Mouse (Mus musculus) midbrain, postnatal 0 days (tissue): Measurements from ENCODE around the gene 5031439G07Rik. TPM values are rescaled to one million over a fixed set of nuclear protein-coding genes. Genes with fewer than 3 reads are reported as not detected.
"Not testable (repeated sequence)": the region's sequence is repeated elsewhere in the genome, so short reads cannot be mapped to it uniquely, and the experiment has no call there.

Source experiments
- ATAC-seq: fragments of 200-750 bp; cut with Nextera tagmentation; 2 replicates; pipeline ENCODE4 v1.8.0; 2017; ENCODE audit warnings: moderate number of reproducible peaks, mild to moderate bottlenecking, moderate TSS enrichment, moderate library complexity; ENCODE audit not compliant: low FRiP score
- DNase-seq: peaks from one replicate; pipeline ENCODE4 v3.0.0-alpha.2; 2015; ENCODE audit warnings: low spot score
- H3K27ac ChIP-seq: fragments of 300-500 bp; sonication (generic); 2 replicates; pipeline ENCODE4 v1.5.1; 2014; ENCODE audit warnings: low read depth, mild to moderate bottlenecking, low read length, mixed read lengths
- H3K27me3 ChIP-seq: fragments of 300-500 bp; sonication (generic); 2 replicates; pipeline ENCODE4 v1.6.1; 2014; ENCODE audit warnings: low read length, control low read depth, mixed read lengths; ENCODE audit not compliant: insufficient read depth
- H3K36me3 ChIP-seq: fragments of 300-500 bp; sonication (generic); 2 replicates; pipeline ENCODE4 v1.6.1; 2014; ENCODE audit warnings: low read length, control low read depth, mixed read lengths; ENCODE audit not compliant: insufficient read depth
- H3K4me1 ChIP-seq: fragments of 300-500 bp; sonication (generic); 2 replicates; pipeline ENCODE4 v1.6.1; 2014; ENCODE audit warnings: mild to moderate bottlenecking, control low read depth, antibody characterized with exemption, low read length, mixed read lengths; ENCODE audit not compliant: insufficient read depth
- H3K4me2 ChIP-seq: fragments of 300-500 bp; sonication (generic); 2 replicates; pipeline ENCODE4 v1.6.1; 2014; ENCODE audit warnings: low read depth, mild to moderate bottlenecking, low read length, mixed read lengths; ENCODE audit not compliant: poor library complexity, severe bottlenecking
- H3K4me3 ChIP-seq: fragments of 300-500 bp; sonication (generic); 2 replicates; pipeline ENCODE4 v1.5.1; 2014; ENCODE audit warnings: low read depth, mild to moderate bottlenecking, low read length, moderate library complexity
- H3K9ac ChIP-seq: fragments of 300-500 bp; sonication (generic); replicated peaks from 2 replicates; pipeline ENCODE4 v1.6.1; 2014; ENCODE audit warnings: mild to moderate bottlenecking, low read length, moderate library complexity, mixed read lengths; ENCODE audit not compliant: poor library complexity, severe bottlenecking
- H3K9me3 ChIP-seq: fragments of 300-500 bp; sonication (generic); 2 replicates; pipeline ENCODE4 v1.6.1; 2016; ENCODE audit warnings: low read length, control low read depth
- CTCF ChIP-seq: IDR thresholded peaks from 2 replicates; pipeline ENCODE4 v1.5.1; 2016; ENCODE audit warnings: antibody characterized with exemption, mild to moderate bottlenecking
- WGBS: fragments of 180-500 bp; shearing (Covaris S2); extraction: QIAGEN DNeasy Blood & Tissue Kit; methylation state at CpG from one replicate; pipeline ENCODE4 v1.1.7; 2014; 5-methylcytosine and 5-hydroxymethylcytosine counted together
- polyA plus RNA-seq: library from polyadenylated mRNA; unstranded; fragments of >200 nt; fragmentation: Nextera tagmentation; extraction: Ambion mirVana; gene quantifications from 2 replicates; pipeline ENCODE4 v1.2.1, GENCODE M21; 2015
- total RNA-seq: library from RNA; depleted of rRNA; stranded (reverse); fragments of >200 nt; gene quantifications from 2 replicates; pipeline ENCODE4 v1.2.3, GENCODE M21; 2014; rRNA removed

5031439G07Rik gene
- total RNA-seq = 127 and 131 TPM in 2 replicates
- 22.2 and 23.4 TPM in 2 replicates for polyA plus RNA-seq

GRCm38 (mm10) chr15:84987874-84988825, at the start of gene 5031439G07Rik:
TSS of gene 5031439G07Rik (minus strand) at chr15:84988551.
- H3K4me1 ChIP-seq = peaks cover 15% of the 10 kb centered on the region
- DNase-seq (peak; percentile 96), ATAC-seq (peak; percentile 90)
- H3K9me3 ChIP-seq = no peaks in the 10 kb centered on the region
- peak within 1 kb of the TSS; percentile 89 for H3K4me3 ChIP-seq
- H3K9ac ChIP-seq = peak within 1 kb of the TSS; percentile 97
- H3K4me2 ChIP-seq = peak within 1 kb of the TSS; percentile 80
- no peaks in the 10 kb centered on the region for H3K36me3 ChIP-seq
- H3K27ac ChIP-seq = peak within 1 kb of the TSS; percentile 89
- no peak for TF ChIP-seq CTCF
- H3K27me3 ChIP-seq = no peaks in the 10 kb centered on the region
- WGBS = 2% methylated on average over 33 of the region's 59 CpGs

GRCm38 (mm10) chr15:85037343-85037690, 49.0 kb upstream of the 5031439G07Rik start:
- Histone ChIP-seq H3K36me3 (no peaks in the 10 kb centered on the region), H3K9me3 (no peaks in the 10 kb centered on the region), H3K27ac (peak overlapping the region; percentile 55), H3K27me3 (no peaks in the 10 kb centered on the region), H3K9ac (peak overlapping the region; percentile 83), H3K4me2 (peak overlapping the region; percentile 83), H3K4me1 (peaks cover 23% of the 10 kb centered on the region), H3K4me3 (peak overlapping the region; percentile 79)
- ATAC-seq (no peak; the same call in 1 of the 2 replicates), DNase-seq (no peak)
- no peak for TF ChIP-seq CTCF
- 4% methylated on average over 8 of the region's 8 CpGs for WGBS

GRCm38 (mm10) chr15:85036566-85037342, 48.4 kb upstream of the 5031439G07Rik start:
- peak; percentile 93 for ATAC-seq
- Histone ChIP-seq H3K4me1 (peaks cover 21% of the 10 kb centered on the region), H3K4me3 (peak overlapping the region; percentile 79), H3K27me3 (no peaks in the 10 kb centered on the region), H3K27ac (peak overlapping the region; percentile 64), H3K9me3 (no peaks in the 10 kb centered on the region), H3K4me2 (peak overlapping the region; percentile 83), H3K36me3 (no peaks in the 10 kb centered on the region), H3K9ac (peak overlapping the region; percentile 83)
- DNase-seq = peak; percentile 96
- TF ChIP-seq CTCF = no peak
- whole genome bisulfite sequencing = under 1% methylated on average over 70 of the region's 75 CpGs

GRCm38 (mm10) chr15:85033916-85034315, 45.6 kb upstream of the 5031439G07Rik start:
- not testable (repeated sequence) for H3K4me2 ChIP-seq, H3K4me3 ChIP-seq, DNase-seq, ATAC-seq, H3K36me3 ChIP-seq, H3K9ac ChIP-seq, H3K9me3 ChIP-seq, H3K27ac ChIP-seq, H3K27me3 ChIP-seq
- peaks cover 14% of the 10 kb centered on the region for H3K4me1 ChIP-seq
- WGBS = 72% methylated on average over 7 of the region's 7 CpGs

- H3K4me3 ChIP-seq = no peak overlapping the region
- no peak overlapping the region for H3K27ac ChIP-seq
- no peak overlapping the region for H3K9ac ChIP-seq
- H3K9me3 ChIP-seq = no peaks in the 10 kb centered on the region
- H3K4me2 ChIP-seq = no peak overlapping the region
- ATAC-seq (no peak), DNase-seq (peak; percentile 47)
- WGBS = 66% methylated on average over 3 of the region's 3 CpGs
- TF ChIP-seq CTCF = no peak
- H3K36me3 ChIP-seq = no peaks in the 10 kb centered on the region
- H3K27me3 ChIP-seq = no peaks in the 10 kb centered on the region
- H3K4me1 ChIP-seq = peaks cover 5% of the 10 kb centered on the region
These were observed 43.5 kb upstream of the 5031439G07Rik start for GRCm38 (mm10) chr15:85031866-85032265.

GRCm38 (mm10) chr15:85030643-85031042, 42.3 kb upstream of the 5031439G07Rik start:
- H3K9ac ChIP-seq, DNase-seq, H3K9me3 ChIP-seq, H3K27ac ChIP-seq, H3K4me3 ChIP-seq, H3K4me2 ChIP-seq, H3K4me1 ChIP-seq, H3K36me3 ChIP-seq, ATAC-seq, H3K27me3 ChIP-seq: not testable (repeated sequence)
- 78% methylated on average over 1 of the region's 1 CpGs for WGBS

- H3K4me1 ChIP-seq, H3K9ac ChIP-seq, H3K27me3 ChIP-seq, H3K27ac ChIP-seq, H3K9me3 ChIP-seq, H3K36me3 ChIP-seq, H3K4me2 ChIP-seq, DNase-seq, H3K4me3 ChIP-seq, ATAC-seq: not testable (repeated sequence)
- WGBS = 52% methylated on average over 1 of the region's 1 CpGs
These were observed 40.3 kb upstream of the 5031439G07Rik start, which contains the start of gene Fam118a for GRCm38 (mm10) chr15:85028648-85029047. TSS of gene Fam118a (plus strand) at chr15:85028948.
